Mouse (Mus musculus): ENCODE measurements around the gene 4930442H23Rik. TPM values are rescaled to one million over a fixed set of nuclear protein-coding genes. Genes with fewer than 3 reads are reported as not detected.
"Not testable (repeated sequence)": the region's sequence is repeated elsewhere in the genome, so short reads cannot be mapped to it uniquely, and the experiment has no call there.

Gene 4930442H23Rik
- not detected for total RNA-seq (2021)

DNA sequence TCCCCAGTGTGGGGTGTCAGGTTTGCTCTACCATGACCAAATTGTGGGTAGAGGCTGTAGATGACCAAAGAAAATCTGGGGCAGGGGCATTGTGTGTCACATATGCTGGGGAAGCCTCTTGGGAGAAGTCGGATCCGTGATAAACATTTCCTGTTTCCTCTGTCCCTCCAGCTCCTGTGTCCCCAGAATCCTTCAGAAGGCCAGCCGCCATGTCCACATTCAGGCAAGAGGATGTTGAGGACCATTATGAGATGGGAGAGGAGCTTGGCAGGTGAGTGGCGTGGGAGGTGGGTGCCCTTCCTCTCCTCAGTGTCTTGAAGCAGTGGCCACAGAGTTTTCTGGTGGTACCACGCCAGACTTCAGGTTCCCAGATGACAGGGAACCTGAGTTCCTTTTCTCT lies at the start of gene 4930442H23Rik:
4930442H23Rik (minus strand) TSS at position 45 of the 400 bp plus-strand sequence.
- DNase-seq = no peak

- no peak for DNase-seq
Observed at GRCm38 (mm10) chr10:81233226-81233585, 49.6 kb upstream of the 4930442H23Rik start.

- peak; percentile 92 for DNase-seq
Observed at GRCm38 (mm10) chr10:81232580-81233225, 49.1 kb upstream of the 4930442H23Rik start, which contains the start of gene Zfr2. Gene Zfr2, plus strand, starts transcription at chr10:81233155.

- DNase-seq = no peak
Observed at GRCm38 (mm10) chr10:81231436-81231835, 47.8 kb upstream of the 4930442H23Rik start.

DNA sequence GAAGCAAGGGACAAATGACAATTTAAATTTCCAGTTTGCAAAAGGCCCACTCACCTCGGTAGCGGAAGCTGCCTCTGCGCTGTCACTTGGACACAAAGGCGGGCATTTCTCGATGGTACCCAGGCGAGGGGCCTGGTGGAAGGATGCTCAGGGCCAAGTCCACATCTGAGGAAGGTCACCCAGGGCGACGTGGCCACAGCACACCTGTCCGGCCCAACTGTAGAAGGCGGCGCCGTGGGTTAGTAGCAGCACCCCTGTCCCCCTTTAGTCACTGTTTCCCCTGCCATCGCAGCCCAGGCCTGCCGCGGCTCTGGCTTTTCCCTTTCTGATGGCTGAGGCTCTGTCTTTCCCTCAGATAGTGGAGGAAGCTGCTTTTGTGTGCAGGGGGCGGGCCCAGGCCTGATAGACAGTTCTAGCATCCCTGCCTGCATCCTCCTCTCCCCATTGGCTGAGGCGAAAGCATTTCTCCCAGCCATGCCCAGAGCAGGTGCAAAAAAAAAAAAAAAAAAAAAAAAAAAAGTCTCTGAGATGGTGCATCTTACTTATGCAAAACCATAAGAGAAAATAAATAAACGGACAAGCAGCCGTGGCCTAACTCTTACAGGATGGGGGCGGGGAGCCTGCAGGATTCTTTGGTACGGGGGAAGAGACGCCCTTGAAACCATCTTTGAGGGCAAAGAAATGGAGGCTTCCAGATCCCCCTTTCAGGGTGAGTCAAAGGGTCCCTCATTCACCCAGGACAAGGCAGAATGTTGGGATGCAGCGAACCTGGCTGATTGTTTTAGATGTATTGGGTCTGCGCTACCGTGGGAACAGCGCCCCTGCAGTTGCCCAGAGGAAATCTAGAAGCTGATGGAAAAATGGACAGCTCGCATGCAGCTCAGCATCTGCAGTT lies 47.0 kb upstream of the 4930442H23Rik start, which contains the start of gene Atcay:
Atcay (minus strand) TSS at position 396 of the 895 bp plus-strand sequence.
- no peak for DNase-seq

DNA sequence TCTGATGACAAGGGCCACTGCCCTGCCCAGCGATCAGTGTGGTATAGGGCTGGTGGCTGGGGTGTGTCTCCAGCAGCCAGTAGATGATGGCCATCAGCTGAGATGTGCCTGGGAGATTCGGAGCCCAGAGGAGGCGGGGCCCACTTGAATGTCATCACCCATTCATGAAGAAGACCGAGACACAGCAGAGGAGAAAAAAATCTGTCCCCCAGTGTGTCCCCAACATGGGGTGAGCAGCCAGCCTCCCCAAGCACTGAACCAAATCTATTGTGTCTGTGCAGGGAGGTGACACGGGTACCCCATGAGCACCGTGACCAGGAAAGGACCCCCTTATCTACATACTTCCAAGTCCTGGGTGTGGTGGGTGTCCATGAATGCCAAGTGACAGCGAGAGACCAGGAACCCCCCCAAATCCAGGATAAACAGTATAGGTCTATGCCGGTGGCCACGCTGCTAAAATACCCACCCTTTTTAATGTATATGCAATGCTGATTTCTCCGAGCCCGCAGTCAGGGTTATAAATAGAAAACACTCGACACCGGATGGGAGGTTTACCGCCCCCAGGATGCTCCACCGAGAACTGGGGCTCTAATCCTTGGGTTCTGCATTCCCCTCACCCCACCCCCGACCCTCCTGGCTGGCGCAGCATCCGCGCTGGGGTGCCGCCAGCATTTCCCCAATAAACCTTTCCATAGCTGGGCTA lies 46.2 kb upstream of the 4930442H23Rik start:
- no peak for DNase-seq

- not testable (repeated sequence) for DNase-seq
Observed at GRCm38 (mm10) chr10:81223731-81224130, 40.1 kb upstream of the 4930442H23Rik start.

GRCm38 (mm10) chr10:81221402-81222015 lies 37.9 kb upstream of the 4930442H23Rik start:
- DNase-seq = no peak

DNA sequence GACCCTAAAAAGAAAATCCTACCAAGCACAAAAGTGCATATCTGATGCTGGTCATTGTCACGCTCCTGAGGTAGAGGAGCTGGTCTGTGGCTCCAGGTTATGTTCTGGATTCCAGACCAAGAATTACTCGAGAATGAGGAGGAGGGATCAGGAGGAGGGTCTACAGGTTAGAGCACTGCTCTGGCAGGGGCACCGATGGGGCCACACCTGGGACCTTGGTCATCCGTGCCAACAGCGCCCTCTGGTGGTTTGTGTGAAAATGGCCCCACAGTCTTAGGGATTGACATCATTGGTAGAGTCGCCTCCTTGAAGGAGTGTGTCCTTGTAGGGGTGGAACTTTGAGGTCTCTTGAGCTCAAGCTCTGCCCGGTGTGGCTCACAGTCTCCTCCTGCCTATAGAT lies 34.3 kb upstream of the 4930442H23Rik start:
- peak; percentile 81 for DNase-seq

DNA sequence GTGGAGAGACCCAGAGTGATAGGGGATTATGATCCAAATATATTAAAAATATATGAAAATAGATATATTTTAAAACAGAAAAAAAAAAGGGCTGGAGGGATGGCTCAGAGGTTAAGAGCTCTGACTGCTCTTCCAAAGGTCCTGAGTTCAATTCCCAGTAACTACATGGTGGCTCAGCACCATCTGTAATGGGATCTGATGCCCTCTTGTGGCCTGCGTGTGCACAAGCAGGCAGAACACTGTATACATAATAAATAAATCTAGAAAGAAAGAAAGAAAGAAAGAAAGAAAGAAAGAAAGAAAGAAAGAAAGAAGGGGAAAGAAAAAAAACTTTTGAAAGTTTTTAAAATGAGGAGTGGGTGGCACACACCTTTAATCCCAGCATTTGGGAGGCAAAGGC lies 33.6 kb upstream of the 4930442H23Rik start:
- DNase-seq = peak; percentile 47

DNA sequence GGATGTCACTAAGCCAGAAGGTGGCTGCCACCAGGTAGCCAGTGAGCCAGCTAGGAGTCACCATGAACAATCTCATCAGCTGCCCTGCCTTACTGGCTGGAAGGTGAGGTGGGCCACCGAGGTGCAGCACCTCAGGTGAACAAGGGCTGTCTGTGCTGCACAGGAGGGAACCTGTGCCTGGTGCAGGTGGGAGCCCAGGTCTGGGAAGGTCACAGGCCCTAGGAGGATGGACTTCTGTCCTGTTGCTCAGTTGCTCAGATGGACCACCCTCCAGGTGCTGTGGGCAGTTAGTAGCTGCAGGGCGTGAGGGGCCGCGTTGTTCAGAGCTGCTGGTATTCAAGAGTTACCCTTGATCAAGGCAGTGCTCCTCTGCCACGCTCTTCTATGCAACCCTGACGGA lies 33.2 kb upstream of the 4930442H23Rik start:
- no peak for DNase-seq

GRCm38 (mm10) chr10:81216260-81216659 lies 32.6 kb upstream of the 4930442H23Rik start:
- no peak for DNase-seq

DNA sequence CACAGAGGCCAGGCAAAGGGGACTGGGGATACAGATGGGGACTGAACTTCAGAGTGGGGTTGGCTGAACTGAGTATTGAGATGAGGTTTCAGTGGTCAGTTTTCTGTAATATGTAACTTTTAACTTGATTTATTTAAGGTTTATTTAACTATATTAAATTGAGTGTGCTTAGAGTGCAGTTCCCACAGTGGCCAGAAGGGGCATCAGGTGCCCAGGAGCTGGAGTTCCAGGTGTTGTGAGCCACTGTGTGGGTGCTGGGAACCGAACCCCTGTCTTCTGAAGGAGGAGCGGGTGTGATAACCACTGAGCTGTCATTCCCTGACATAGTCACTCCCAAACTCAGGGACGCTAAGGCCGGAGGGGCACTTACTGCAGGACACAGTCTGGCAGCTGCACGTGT lies 26.5 kb upstream of the 4930442H23Rik start:
- DNase-seq = peak; percentile 42

DNA sequence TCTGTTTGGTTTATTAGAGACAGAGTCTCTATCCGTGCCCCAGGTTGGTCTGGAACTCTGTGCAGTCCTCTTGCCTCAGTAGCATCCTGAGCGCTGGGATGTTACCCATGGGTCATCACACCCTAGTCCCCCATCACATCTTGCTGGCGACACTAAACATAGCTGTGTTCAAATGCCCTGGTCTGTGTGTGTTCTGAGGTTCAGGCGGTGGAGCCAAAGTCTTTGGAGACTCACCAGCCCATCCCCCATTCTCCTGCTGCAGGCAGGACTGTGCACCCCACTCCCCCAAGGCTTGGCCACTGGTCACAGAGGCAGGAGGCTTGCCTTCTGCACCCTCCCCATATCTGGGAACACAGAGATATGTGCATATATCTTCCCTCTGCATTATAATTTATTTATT lies 20.5 kb upstream of the 4930442H23Rik start:
- no peak for DNase-seq

DNA sequence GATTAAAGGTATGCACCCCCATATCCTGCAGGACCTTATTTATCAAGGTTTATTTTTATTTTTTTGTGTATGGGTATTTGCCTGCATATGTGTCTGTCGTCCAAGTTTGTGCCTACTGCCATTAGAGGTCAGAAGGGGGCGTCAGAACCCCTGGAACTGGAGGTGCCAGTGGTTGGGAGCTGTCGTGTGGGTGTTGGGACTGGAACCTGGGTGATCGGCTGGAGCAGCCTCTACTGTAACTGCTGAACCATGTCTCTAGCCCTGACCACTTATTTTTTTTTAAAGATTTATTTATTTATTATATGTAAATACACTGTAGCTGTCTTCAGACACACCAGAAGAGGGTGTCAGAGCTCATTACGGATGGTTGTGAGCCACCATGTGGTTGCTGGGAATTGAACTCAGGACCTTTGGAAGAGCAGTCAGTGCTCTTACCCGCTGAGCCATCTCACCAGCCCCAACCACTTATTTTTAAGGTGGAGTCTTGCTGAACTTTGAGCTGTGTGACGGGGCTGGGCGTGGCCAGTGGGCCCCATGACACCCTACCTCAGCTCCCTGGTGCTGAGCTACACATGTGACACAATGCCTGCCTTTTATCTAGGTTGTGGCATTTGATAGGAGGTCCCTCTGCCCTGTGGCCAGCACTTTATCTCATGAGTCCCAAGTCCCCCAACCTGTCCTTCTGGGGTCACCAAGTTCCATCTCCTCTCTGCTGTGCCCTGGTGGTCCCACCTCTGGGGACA lies 19.5 kb upstream of the 4930442H23Rik start:
- DNase-seq = no peak

- peak; percentile 79 for DNase-seq
Observed at GRCm38 (mm10) chr10:81201807-81202758, 18.4 kb upstream of the 4930442H23Rik start, which contains the start of gene Nmrk2. Gene Nmrk2, minus strand, starts transcription at chr10:81202051.

- peak; percentile 46 for DNase-seq
Observed at GRCm38 (mm10) chr10:81200605-81201287, 17.1 kb upstream of the 4930442H23Rik start.

GRCm38 (mm10) chr10:81200141-81200540 lies 16.5 kb upstream of the 4930442H23Rik start:
- peak; percentile 39 for DNase-seq

DNA sequence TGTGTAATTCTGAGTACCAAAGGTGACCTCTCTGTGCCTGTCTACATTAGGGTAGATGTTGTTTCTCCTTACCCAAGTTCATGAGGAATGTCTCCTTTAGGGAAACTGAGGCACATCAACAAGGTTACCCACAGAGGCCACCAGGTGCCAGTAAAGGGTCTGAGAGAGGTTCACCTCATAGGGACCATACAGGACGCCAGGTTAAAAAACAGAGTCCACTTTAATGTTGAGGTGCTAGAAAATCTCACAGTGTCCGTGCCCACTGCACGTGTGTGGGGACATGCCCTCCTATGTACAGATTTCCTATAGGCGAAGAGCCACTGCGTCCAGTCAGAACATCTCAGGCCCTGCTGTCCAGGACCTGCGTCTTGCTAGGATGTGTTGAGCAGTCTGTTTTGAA lies 15.3 kb upstream of the 4930442H23Rik start:
- no peak for DNase-seq

DNA sequence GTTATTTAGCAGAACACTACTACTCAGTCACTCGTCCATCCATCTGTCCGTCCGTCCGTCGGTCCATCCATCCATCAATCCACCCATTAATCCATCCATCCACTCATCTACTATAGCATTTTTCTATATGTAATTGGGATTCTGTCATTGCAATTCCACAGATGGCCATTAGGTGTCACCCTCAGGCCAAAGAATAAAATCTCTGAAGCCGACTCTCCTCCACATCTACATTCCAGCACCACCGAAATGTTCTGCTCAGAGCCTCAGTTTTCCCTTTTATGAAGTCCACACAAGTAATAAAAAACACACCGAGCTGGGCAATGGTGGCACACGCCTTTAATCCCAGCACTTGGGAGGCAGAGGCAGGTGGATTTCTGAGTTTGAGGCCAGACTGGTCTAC lies 14.6 kb upstream of the 4930442H23Rik start:
- DNase-seq = peak; percentile 79
